Mouse (Mus musculus) lung, adult 10 weeks (tissue): ENCODE data around the gene Tmem59. TPM values are rescaled to one million over a fixed set of nuclear protein-coding genes. Genes with fewer than 3 reads are reported as not detected.

ENCODE experiments used
- polyA plus RNA-seq: library from polyadenylated mRNA; stranded (reverse); fragments of 350-450 nt; fragmentation: Illumina TruSeq; extraction: RNeasy Lipid Tissue Mini Kit (QIAGEN cat#74804); gene quantifications from one replicate; pipeline ENCODE4 v1.2.3, GENCODE M21; 2014; ENCODE audit warnings: low read depth, low replicate concordance; ENCODE audit not compliant: insufficient read depth

Gene Tmem59
- 358 TPM for polyA plus RNA-seq

DNA sequence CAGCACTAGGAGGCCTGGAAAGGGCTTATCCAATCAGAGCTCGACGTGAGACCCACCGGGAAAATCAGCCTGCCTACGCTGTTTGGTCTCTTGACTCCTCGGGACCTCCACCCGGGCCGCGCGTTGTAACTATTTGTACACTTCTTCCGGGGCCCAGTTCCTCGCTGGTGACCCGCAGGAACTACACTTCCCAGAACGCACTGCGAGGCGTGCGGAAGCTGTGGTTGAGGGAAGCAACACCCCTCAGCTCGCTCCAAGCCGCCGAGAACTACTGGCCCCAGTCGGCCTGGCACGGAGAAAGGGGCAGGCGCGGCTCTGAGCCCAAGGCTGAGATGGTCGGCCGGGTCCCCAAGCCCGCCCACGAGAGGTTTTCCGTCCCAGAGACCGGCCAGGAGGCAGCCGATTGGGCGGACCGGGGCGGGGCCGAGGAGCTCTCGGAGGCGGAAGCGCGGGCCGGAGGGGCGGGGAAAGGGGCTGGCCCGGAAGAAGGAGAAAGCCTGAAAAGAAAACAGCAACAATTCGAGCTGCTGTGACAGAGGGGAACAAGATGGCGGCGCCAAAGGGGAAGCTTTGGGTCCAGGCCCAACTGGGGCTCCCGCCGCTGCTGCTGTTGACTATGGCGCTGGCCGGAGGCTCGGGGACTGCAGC is at the start of gene Tmem59:
TSS of gene Tmem59 (plus strand) at position 218 of the 648 bp plus-strand sequence.

DNA sequence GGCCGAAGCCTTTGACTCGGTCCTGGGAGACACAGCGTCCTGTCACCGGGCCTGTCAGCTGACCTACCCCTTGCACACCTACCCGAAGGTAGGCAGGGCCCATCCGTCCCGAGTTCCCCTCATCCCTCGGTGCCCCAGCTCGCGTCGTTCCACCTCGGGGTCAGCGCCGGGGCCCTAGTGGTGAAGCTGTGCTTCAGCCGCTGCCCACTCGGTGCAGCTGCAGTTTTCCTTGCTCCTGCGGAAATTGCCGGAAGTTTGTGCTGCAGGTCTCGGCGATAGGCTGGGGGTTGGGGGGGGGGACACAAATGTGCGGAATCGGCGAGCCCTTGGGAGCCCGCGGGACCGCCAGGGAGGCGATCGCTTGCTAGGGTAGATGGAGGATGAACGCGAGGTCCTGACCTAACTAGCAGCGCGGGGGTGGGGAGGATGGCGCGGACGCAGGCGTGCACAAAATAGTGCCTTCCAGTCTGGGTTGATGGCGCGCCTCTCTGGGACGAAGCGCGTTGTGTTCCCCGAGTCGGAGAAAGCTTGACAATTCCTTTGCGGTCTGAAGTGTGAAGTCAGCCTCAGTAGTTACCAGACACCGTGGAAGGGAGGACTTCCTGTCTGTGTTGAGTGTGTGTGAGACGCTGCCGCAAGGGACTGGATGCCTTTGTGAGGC is 761 bp downstream of the Tmem59 start, which contains the start of gene Tceanc2:
TSS of gene Tceanc2 (minus strand) at position 287 of the 661 bp plus-strand sequence.

DNA sequence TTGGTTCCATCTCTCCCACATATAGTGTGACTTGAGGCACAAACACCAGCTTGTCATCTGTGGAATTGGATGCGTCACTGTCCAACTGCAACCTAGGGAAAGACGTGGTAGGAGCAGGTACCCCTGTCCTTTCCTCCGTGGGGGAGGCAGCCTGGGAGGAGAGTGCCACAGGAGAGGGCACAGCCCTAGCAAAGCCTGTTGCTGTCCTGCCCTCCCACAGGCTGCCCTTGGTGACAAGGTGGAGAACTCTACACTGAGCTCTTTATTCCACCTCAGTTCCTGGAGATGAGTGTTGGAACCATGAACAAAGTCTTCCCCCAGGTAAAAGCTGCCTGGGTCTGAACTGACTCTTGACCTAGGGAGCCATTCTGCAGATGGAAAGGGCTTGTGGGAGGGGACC is 30.7 kb downstream of the Tmem59 start, which contains the start of gene Ldlrad1:
TSS of gene Ldlrad1 (plus strand) at position 301 of the 400 bp plus-strand sequence.

Other genes starting within 250 kb of the Tmem59 start
- gene Mrpl37, start 111.5 kb upstream of the Tmem59 start, polyA plus RNA-seq = 35.0 TPM
- 7.2 TPM for gene Cyb5rl, start 111.4 kb upstream of the Tmem59 start, polyA plus RNA-seq
- gene Cdcp2, start 81.5 kb upstream of the Tmem59 start, polyA plus RNA-seq = not detected
- gene Tceanc2, start 717 bp downstream of the Tmem59 start, polyA plus RNA-seq = 11.5 TPM
- 10.0 TPM for gene Ldlrad1, start 30.8 kb downstream of the Tmem59 start, polyA plus RNA-seq
- 17.8 TPM for gene Lrrc42, start 75.1 kb downstream of the Tmem59 start, polyA plus RNA-seq
- gene Hspb11, start 75.2 kb downstream of the Tmem59 start, polyA plus RNA-seq = 35.7 TPM
- gene Dio1, start 128.8 kb downstream of the Tmem59 start, polyA plus RNA-seq = 0.45 TPM
- gene Yipf1, start 136.0 kb downstream of the Tmem59 start, polyA plus RNA-seq = 49.5 TPM
- gene Ndc1, start 189.4 kb downstream of the Tmem59 start, polyA plus RNA-seq = 2.3 TPM